Mouse (Mus musculus): ENCODE results near the gene Ube2n.

Ube2n gene

DNA sequence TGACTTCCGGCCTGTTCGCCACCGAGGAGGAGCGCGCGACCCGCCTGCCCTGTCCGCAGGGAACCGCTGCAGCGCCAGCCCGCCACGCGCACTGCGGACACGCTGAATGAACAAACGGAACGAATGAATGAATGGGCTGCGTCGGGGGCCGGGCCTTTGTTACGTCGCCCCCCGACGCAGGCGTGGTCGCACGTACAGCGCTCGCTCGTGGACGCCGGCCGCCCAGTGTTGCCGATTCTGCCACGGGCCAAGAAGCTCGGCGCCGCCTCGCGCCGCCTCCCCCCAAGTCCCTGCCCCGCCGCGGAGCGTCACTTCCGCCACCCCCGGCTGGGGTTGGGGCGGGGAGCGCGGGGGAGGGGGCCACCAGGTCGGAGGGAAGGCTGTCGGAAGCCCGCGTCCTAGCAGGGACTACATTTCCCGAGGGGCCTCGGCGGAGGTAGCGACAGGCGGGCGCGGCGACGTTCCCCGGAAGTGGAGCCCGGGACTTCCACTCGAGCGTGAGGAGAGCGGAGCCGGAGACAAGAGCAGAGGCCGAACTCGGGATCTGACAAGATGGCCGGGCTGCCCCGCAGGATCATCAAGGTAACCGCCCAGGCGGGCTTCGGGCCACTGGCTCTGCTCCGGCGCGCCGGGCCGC is at the start of gene Ube2n:
TSS of gene Ube2n (plus strand) at position 490 of the 637 bp plus-strand sequence.
- in situ Hi-C loops (cut with MboI, MseI) = no loop called here

- in situ Hi-C loops (cut with MboI, MseI) = no loop called here
Measured at GRCm38 (mm10) chr10:95465485-95465896, 49.5 kb upstream of the Ube2n start.

- in situ Hi-C loops (cut with MboI, MseI) = no loop called here
Measured at GRCm38 (mm10) chr10:95468894-95469293, 46.1 kb upstream of the Ube2n start.

DNA sequence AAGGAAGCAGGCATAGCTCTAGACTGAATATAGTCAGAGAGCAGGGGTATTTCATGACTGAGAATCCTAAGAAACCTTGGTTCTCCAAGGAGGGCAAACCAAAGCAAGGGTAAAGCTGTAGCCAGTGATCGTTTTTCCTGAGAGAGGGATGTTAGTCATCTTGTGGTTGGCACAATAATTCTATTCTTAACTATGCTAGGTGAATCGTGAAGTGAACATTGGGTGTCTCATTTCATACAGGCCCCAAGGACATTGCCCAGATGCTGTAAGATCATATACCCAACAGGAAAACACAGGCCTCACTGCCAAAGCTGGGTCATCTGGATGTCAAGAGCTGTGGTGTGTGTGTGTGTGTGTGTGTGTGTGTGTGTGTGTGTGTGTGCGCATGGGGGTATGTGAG is 43.8 kb upstream of the Ube2n start:
- in situ Hi-C loops (cut with MboI, MseI) = no loop called here

GRCm38 (mm10) chr10:95471889-95472547 is 42.9 kb upstream of the Ube2n start:
- in situ Hi-C loops (cut with MboI, MseI) = no loop called here

DNA sequence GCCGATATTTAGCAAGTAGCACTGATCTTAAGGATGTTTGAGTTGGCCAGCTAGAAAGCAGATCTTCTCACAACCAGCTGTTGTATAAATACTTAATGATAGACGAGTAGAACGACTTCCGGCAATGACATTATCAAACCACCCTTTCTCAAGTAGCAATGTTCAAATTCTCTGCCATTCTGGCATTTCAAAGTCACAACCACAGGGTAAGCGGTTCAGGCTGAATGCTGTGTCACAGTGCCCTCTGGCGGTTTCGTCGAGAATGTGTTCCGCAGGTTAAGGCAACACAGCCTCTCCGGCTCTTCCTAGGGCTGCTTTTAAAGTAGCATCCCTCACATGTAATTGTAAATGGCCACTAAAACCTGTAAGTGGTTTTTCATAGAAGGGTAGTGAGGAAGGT is 39.0 kb upstream of the Ube2n start:
- in situ Hi-C loops (cut with MboI, MseI) = loop anchor here (5.0 kb wide), 1 partner anchor 484 kb away; no protein-coding TSS in a partner anchor

DNA sequence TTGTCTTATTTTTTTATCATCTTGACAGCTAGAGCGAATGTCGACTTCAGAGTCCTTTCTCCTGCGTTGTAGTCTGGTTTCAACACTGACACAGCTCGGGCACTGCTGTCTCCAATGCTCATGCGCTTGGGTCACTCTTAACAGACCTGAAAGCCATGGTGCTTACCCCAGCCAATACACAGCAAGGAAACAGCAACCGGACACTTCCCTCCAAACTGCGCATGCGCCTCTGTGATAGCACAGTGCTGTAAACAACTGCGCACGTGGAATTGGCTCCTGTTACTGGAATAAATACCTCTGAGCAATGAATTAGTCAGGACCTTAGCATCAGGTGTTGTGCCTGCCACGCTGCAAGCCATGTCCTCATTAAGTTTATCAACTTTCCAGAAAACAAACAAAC is 37.4 kb upstream of the Ube2n start:
- in situ Hi-C loops (cut with MboI, MseI) = loop anchor here (5.0 kb wide), 1 partner anchor 485 kb away; no protein-coding TSS in a partner anchor

DNA sequence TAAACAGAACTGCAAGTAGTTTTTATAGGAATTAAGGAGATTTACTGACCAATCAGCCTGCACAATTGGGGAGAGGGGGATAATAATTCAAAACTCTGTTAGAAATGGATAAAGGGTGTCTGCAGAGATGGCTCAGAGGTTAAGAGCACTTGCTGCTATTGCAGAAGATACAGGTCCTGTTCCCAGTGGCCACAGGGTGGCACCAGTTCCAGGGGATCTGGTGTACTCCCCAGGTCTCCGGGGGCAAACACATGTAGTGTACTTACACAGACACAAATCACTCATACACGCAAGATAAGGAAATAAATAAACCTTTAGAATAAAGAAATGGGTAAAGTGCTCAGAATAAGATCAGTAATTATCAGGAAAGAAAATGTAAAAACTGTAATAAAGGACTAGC is 25.3 kb upstream of the Ube2n start:
- in situ Hi-C loops (cut with MboI, MseI) = no loop called here

DNA sequence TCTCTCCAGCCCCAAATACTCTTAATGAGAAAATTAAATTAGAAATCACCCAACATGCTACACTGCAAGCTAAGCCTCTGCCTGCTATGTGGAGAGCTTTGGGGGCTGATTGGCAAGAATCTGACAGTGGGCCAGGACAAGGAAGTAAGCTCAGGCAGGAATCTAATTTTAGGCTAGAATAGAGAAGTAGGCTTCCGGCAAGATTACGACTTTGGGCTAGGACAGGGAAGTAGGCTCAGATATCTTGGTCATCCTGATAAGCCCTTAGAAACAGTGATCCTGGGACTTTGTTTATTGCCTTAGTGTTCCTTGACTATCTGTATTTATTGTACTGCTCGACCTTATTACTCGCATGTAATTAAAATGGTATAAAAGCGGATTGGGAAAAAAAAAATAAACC is 20.7 kb upstream of the Ube2n start:
- in situ Hi-C loops (cut with MboI, MseI) = no loop called here

GRCm38 (mm10) chr10:95501033-95501432 is 13.9 kb upstream of the Ube2n start:
- in situ Hi-C loops (cut with MboI, MseI) = no loop called here

GRCm38 (mm10) chr10:95501463-95502081 is 13.4 kb upstream of the Ube2n start, which contains the start of gene Mrpl42:
Mrpl42 (minus strand) TSS chr10:95501940.
- in situ Hi-C loops (cut with MboI, MseI) = no loop called here

DNA sequence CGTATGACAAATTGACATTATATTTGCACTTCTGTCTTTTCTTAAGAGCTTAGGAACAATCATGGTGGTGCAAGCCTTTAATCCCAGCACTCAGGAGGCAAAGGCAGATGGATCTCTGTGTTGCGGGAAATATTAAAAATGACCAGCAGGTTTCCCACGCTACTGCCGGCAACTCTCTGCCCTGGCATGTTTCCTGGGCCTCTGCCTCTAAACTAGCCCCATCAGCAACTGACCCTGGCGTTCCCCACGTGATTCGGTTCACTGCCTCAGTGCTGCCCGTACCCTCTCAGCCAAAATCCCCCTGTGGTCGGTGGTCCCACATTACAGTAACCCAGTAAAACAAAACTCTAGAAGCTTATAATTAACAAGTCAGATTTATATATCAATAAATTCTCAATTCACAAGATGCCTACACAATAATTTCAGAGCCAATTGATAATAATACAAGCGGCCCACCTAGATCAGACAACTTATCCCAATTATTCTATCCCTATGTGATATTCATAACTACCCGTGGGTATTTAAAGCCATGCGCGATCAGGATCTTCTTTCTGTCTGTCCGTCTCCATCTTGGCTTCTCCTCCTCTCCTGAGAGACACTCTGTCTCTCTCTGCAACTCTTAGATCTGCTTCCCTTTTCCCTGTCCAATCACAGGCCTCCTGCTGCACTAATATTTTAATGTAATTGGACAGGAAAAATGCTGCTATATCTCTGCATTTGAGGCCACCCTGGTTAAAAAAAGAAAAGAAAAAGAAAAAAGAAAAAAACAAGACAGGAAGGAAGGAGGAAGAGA is 11.3 kb upstream of the Ube2n start:
- in situ Hi-C loops (cut with MboI, MseI) = no loop called here

GRCm38 (mm10) chr10:95504341-95504740 is 10.6 kb upstream of the Ube2n start:
- in situ Hi-C loops (cut with MboI, MseI) = no loop called here

DNA sequence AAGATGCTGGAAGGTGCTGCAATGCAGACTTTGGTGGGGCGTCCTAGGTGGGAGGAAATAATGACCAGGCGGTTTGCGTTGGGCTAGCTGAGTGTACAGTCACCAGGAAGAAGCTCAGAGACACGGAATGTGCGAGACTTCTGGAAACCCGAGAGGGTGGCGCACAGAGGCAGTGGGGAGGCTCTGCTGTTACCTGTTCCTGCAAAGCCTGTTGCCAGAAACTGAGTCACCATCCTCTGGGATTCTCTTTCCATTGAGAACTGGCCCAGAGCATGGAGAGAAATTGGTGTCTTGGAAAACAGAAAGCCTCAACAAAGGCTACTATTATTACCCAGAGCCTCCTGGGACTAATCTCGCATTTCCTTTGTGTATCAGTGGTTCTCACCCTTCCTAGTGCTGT is 6.8 kb upstream of the Ube2n start:
- in situ Hi-C loops (cut with MboI, MseI) = no loop called here

DNA sequence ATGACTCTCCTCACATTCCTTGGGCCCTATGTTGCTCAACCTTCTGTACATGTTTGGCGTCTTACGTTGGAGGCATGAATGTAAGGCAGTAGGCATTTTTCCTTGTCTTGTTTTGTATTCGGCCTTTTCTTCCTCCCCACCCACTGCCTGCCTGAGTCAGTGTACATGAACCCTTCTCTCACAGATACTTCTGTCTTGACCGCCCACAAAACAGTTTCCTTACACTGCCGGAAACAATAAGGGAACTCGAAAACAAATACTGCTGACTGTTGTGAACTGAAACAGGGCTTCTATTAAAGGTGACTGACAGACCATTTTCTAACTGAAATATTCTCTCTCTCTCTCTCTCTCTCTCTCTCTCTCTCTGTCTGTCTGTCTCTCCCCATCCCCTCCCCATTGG is 6.2 kb upstream of the Ube2n start:
- in situ Hi-C loops (cut with MboI, MseI) = no loop called here

GRCm38 (mm10) chr10:95509263-95509662 is 5.7 kb upstream of the Ube2n start:
- in situ Hi-C loops (cut with MboI, MseI) = no loop called here

DNA sequence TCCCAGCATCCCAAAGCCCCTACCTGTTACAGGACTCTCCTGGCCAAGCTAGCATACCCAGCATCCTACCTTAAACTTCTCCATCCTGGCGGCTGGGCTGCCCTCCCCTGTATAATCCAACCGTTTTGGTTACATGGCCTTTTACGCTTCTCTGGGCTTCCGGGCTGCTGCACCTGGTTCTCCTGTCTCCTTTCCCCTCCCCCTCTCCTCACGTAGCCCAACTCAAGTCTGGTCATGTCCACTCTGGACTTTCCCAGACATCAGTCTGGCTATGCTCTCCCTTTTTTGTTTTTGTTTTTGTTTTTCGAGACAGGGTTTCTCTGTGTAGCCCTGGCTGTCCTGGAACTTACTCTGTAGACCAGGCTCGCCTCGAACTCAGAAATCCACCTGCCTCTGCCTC is 2.3 kb upstream of the Ube2n start:
- in situ Hi-C loops (cut with MboI, MseI) = no loop called here

DNA sequence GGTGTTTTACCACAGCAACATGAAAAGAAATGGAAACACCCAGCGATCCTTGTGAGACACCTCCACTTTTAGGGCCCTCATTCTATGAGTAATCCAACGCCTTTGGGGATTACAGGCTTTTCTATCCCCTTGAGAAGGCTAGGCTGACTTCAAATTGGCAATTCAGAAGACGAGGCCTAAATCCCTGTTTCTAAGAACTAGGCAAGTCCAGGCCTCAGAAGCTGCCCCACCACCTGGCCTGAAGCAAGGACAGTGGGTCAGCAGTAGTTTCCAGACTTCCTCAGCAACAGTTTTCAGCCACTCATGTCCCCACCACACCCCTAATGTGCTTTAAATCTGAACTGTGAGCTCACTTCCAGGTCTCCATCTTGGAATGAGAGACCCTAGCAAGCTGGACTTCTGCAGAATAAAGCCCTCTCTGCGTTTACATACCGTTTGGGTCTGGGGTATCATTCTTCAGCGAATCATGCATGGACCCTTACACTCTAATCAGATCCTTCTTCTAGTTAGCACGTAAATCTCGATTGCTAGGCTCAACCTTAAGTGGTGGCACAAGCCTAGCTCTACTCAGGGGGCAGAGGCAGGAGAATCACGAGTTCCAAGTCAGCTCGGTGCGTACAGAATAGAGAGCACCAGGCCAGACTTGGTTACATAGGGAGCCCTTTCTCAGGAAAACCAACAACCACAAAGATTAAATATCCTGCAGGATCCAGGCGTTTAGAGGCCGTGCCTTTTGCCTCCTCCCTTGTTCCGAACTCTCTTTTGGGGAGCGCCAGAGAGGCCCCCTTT is 983 bp upstream of the Ube2n start:
- in situ Hi-C loops (cut with MboI, MseI) = no loop called here

DNA sequence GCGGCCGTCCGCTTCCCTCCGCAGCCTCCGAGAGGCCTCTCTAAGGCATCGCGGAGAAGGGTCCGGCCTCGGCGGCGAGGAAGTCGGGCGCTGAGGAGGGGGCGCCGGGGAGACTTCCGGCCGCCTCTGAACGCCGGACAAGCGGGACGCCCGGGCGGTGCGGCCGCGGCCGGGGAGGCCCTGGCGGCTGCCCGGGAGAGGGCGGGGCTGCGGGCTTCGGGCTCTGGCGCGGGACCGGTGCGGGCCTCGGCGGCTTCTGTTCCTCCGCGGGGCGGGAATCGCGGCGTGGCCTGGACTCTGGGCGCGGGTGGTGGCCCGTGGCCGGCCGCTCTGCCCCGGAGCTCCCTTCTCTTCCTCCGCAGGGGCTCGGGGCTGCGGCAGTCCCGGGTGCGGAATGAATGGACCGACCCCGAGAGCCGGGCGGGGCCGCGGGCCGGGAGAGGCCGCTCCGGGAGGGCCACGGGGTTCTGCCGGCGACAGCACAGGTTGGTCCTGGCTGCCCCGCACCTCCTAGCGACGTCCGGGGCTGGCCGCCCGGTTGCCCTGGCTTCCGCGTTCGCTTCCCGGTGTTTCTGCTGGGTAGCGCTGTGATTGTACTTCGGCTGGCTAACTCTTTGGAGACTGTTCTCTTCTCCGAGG is 467 bp downstream of the Ube2n start:
- in situ Hi-C loops (cut with MboI, MseI) = no loop called here

DNA sequence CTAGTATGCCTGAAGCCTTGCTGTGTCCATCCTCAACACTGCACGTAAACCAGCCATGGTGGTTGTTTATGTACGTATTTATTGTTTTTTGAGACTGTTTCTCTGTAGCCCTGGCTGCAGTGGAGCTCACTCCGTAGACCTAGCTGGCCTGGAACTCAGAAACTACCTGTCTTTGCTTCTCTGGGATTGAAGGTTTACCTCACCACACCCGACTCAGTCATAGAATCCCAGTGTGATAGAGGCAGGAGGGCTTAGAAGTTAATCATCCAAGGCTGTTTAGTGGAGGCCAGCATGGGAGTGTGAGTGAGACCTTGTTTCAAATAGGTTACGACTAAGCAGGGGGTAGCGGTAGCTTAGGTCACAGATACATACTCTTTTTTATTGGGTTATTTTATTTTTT is 2.7 kb downstream of the Ube2n start:
- in situ Hi-C loops (cut with MboI, MseI) = no loop called here
